Mouse (Mus musculus) retina, adult 2 months (tissue): ENCODE results near the gene Adamtsl1.

Source experiments
- DNase-seq: peaks from one replicate; pipeline ENCODE4 v3.0.0-alpha.2; 2012; ENCODE audit warnings: low read depth, low spot score

The Adamtsl1 gene

GRCm38 (mm10) chr4:85920474-85920873 is 406.5 kb downstream of the Adamtsl1 start:
- no peak for DNase-seq

GRCm38 (mm10) chr4:85922741-85923140 is 408.8 kb downstream of the Adamtsl1 start:
- no peak for DNase-seq

GRCm38 (mm10) chr4:85932129-85932528 is 418.2 kb downstream of the Adamtsl1 start:
- DNase-seq, result no peak

- no peak for DNase-seq
Observed at GRCm38 (mm10) chr4:85939460-85939859, 425.5 kb downstream of the Adamtsl1 start.

GRCm38 (mm10) chr4:85941857-85942256 is 427.9 kb downstream of the Adamtsl1 start:
- DNase-seq, result no peak

- DNase-seq, result no peak
Observed at GRCm38 (mm10) chr4:85953590-85953989, 439.6 kb downstream of the Adamtsl1 start.

- DNase-seq, result no peak
Observed at GRCm38 (mm10) chr4:85955387-85955786, 441.4 kb downstream of the Adamtsl1 start.

GRCm38 (mm10) chr4:85957266-85957665 is 443.3 kb downstream of the Adamtsl1 start:
- no peak for DNase-seq

GRCm38 (mm10) chr4:85957879-85958278 is 443.9 kb downstream of the Adamtsl1 start:
- no peak for DNase-seq

- no peak for DNase-seq
Observed at GRCm38 (mm10) chr4:85959019-85959418, 445.0 kb downstream of the Adamtsl1 start.

- DNase-seq, result no peak
Observed at GRCm38 (mm10) chr4:85976188-85976587, 462.2 kb downstream of the Adamtsl1 start.

GRCm38 (mm10) chr4:85979206-85979605 is 465.2 kb downstream of the Adamtsl1 start:
- DNase-seq, result no peak

- DNase-seq, result no peak
Observed at GRCm38 (mm10) chr4:86006596-86006995, 492.6 kb downstream of the Adamtsl1 start.

GRCm38 (mm10) chr4:86013640-86014039 is 499.7 kb downstream of the Adamtsl1 start:
- DNase-seq, result no peak

- DNase-seq, result no peak
Observed at GRCm38 (mm10) chr4:86018928-86019327, 505.0 kb downstream of the Adamtsl1 start.

- peak; percentile 15 for DNase-seq
Observed at GRCm38 (mm10) chr4:86019586-86019985, 505.6 kb downstream of the Adamtsl1 start.

GRCm38 (mm10) chr4:86020372-86021090 is 506.6 kb downstream of the Adamtsl1 start:
- no peak for DNase-seq

- peak; percentile 11 for DNase-seq
Observed at GRCm38 (mm10) chr4:86024573-86025160, 510.7 kb downstream of the Adamtsl1 start.

- no peak for DNase-seq
Observed at GRCm38 (mm10) chr4:86029486-86029885, 515.5 kb downstream of the Adamtsl1 start.

GRCm38 (mm10) chr4:86030208-86030607 is 516.2 kb downstream of the Adamtsl1 start:
- DNase-seq, result no peak

GRCm38 (mm10) chr4:86031041-86031440 is 517.1 kb downstream of the Adamtsl1 start:
- DNase-seq, result no peak

GRCm38 (mm10) chr4:86040921-86041320 is 526.9 kb downstream of the Adamtsl1 start:
- no peak for DNase-seq

- no peak for DNase-seq
Observed at GRCm38 (mm10) chr4:86045448-86045847, 531.5 kb downstream of the Adamtsl1 start.
